Mouse (Mus musculus): ENCODE results near the gene Tbce. TPM values are rescaled to one million over a fixed set of nuclear protein-coding genes. Genes with fewer than 3 reads are reported as not detected.
"Not testable (repeated sequence)": the region's sequence is repeated elsewhere in the genome, so short reads cannot be mapped to it uniquely, and the experiment has no call there.

Tbce gene
- polyA plus RNA-seq, 1 experiment: 5.2 TPM

- peaks cover 4% of the 10 kb centered on the region for H3K36me3 ChIP-seq (ENCODE audit: control insufficient read depth, insufficient read depth, low read length)
- TF ChIP-seq CTCF (IDR thresholded peaks at IDR 0.05; ENCODE audit: extremely low read depth, insufficient read length, insufficient replicate concordance, low read depth, low read length) (no peak), POLR2A (IDR thresholded peaks at IDR 0.05; ENCODE audit: low read depth, low read length) (no peak)
- H3K4me3 ChIP-seq (ENCODE audit: low read depth, low read length): no peak overlapping the region
- H3K27ac ChIP-seq (ENCODE audit: insufficient read depth, low read depth, low read length): no peak overlapping the region
- no peaks in the 10 kb centered on the region for H3K27me3 ChIP-seq (ENCODE audit: control insufficient read depth, insufficient read depth, low read length)
- peaks cover 7% of the 10 kb centered on the region; the same call in 1 of the 2 replicates for H3K4me1 ChIP-seq (ENCODE audit: control insufficient read depth, insufficient read depth, insufficient read length, low read length)
Observed at GRCm38 (mm10) chr13:14034073-14034348, 5.4 kb downstream of the Tbce start.

- Histone ChIP-seq H3K27me3 (ENCODE audit: control insufficient read depth, insufficient read depth, low read length) (no peaks in the 10 kb centered on the region), H3K4me3 (ENCODE audit: low read depth, low read length) (no peak overlapping the region), H3K27ac (ENCODE audit: insufficient read depth, low read depth, low read length) (no peak overlapping the region), H3K36me3 (ENCODE audit: control insufficient read depth, insufficient read depth, low read length) (peaks cover 6% of the 10 kb centered on the region), H3K4me1 (ENCODE audit: control insufficient read depth, insufficient read depth, insufficient read length, low read length) (0 out of 2 replicates have a peak, but pooled peaks cover 2% of the 10 kb centered on the region)
- TF ChIP-seq CTCF (IDR thresholded peaks at IDR 0.05; ENCODE audit: extremely low read depth, insufficient read length, insufficient replicate concordance, low read depth, low read length) (no peak), POLR2A (IDR thresholded peaks at IDR 0.05; ENCODE audit: low read depth, low read length) (no peak)
- WGBS: 54% methylated on average over 5 of the region's 5 CpGs
Observed at GRCm38 (mm10) chr13:14033309-14034072, 5.9 kb downstream of the Tbce start.

- Histone ChIP-seq H3K36me3 (ENCODE audit: control insufficient read depth, insufficient read depth, low read length) (peaks cover 15% of the 10 kb centered on the region), H3K27me3 (ENCODE audit: control insufficient read depth, insufficient read depth, low read length) (no peaks in the 10 kb centered on the region), H3K27ac (ENCODE audit: insufficient read depth, low read depth, low read length) (no peak overlapping the region), H3K4me3 (ENCODE audit: low read depth, low read length) (no peak overlapping the region), H3K4me1 (ENCODE audit: control insufficient read depth, insufficient read depth, insufficient read length, low read length) (no peaks in the 10 kb centered on the region)
- 73% methylated on average over 6 of the region's 6 CpGs for WGBS
- TF ChIP-seq CTCF (IDR thresholded peaks at IDR 0.05; ENCODE audit: extremely low read depth, insufficient read length, insufficient replicate concordance, low read depth, low read length): no peak
- TF ChIP-seq POLR2A (IDR thresholded peaks at IDR 0.05; ENCODE audit: low read depth, low read length): no peak
Observed at GRCm38 (mm10) chr13:14026154-14026820, 13.2 kb downstream of the Tbce start.

- WGBS: 92% methylated on average over 6 of the region's 6 CpGs
- no peak overlapping the region for H3K4me3 ChIP-seq (ENCODE audit: low read depth, low read length)
Observed at GRCm38 (mm10) chr13:14025554-14025953, 13.9 kb downstream of the Tbce start.

GRCm38 (mm10) chr13:14021417-14021816, 18.0 kb downstream of the Tbce start:
- not testable (repeated sequence) for H3K4me1 ChIP-seq (ENCODE audit: control insufficient read depth, insufficient read depth, insufficient read length, low read length); H3K27ac ChIP-seq (ENCODE audit: insufficient read depth, low read depth, low read length); H3K4me3 ChIP-seq (ENCODE audit: low read depth, low read length); H3K36me3 ChIP-seq (ENCODE audit: control insufficient read depth, insufficient read depth, low read length); H3K27me3 ChIP-seq (ENCODE audit: control insufficient read depth, insufficient read depth, low read length)
- WGBS: 80% methylated on average over 11 of the region's 12 CpGs

More at GRCm38 (mm10) chr13:14025554-14025953, 13.9 kb downstream of the Tbce start:
- Histone ChIP-seq H3K4me1 (ENCODE audit: control insufficient read depth, insufficient read depth, insufficient read length, low read length) (no peaks in the 10 kb centered on the region), H3K27ac (ENCODE audit: insufficient read depth, low read depth, low read length) (no peak overlapping the region), H3K27me3 (ENCODE audit: control insufficient read depth, insufficient read depth, low read length) (no peaks in the 10 kb centered on the region), H3K36me3 (ENCODE audit: control insufficient read depth, insufficient read depth, low read length) (peaks cover 15% of the 10 kb centered on the region)
- TF ChIP-seq CTCF (IDR thresholded peaks at IDR 0.05; ENCODE audit: extremely low read depth, insufficient read length, insufficient replicate concordance, low read depth, low read length): no peak
- TF ChIP-seq POLR2A (IDR thresholded peaks at IDR 0.05; ENCODE audit: low read depth, low read length): no peak

- no peak overlapping the region for H3K4me3 ChIP-seq (ENCODE audit: low read depth, low read length)
- whole genome bisulfite sequencing: 90% methylated on average over 3 of the region's 3 CpGs
- H3K27me3 ChIP-seq (ENCODE audit: control insufficient read depth, insufficient read depth, low read length): no peaks in the 10 kb centered on the region
- no peak overlapping the region for H3K27ac ChIP-seq (ENCODE audit: insufficient read depth, low read depth, low read length)
- TF ChIP-seq POLR2A (IDR thresholded peaks at IDR 0.05; ENCODE audit: low read depth, low read length) (no peak), CTCF (IDR thresholded peaks at IDR 0.05; ENCODE audit: extremely low read depth, insufficient read length, insufficient replicate concordance, low read depth, low read length) (no peak)
- no peaks in the 10 kb centered on the region for H3K4me1 ChIP-seq (ENCODE audit: control insufficient read depth, insufficient read depth, insufficient read length, low read length)
- H3K36me3 ChIP-seq (ENCODE audit: control insufficient read depth, insufficient read depth, low read length): peaks cover 18% of the 10 kb centered on the region
Observed at GRCm38 (mm10) chr13:14018852-14019251, 20.6 kb downstream of the Tbce start.

- TF ChIP-seq POLR2A (IDR thresholded peaks at IDR 0.05; ENCODE audit: low read depth, low read length): no peak
- no peak for TF ChIP-seq CTCF (IDR thresholded peaks at IDR 0.05; ENCODE audit: extremely low read depth, insufficient read length, insufficient replicate concordance, low read depth, low read length)
- Histone ChIP-seq H3K4me1 (ENCODE audit: control insufficient read depth, insufficient read depth, insufficient read length, low read length) (no peaks in the 10 kb centered on the region), H3K4me3 (ENCODE audit: low read depth, low read length) (no peak overlapping the region), H3K27me3 (ENCODE audit: control insufficient read depth, insufficient read depth, low read length) (no peaks in the 10 kb centered on the region), H3K27ac (ENCODE audit: insufficient read depth, low read depth, low read length) (no peak overlapping the region), H3K36me3 (ENCODE audit: control insufficient read depth, insufficient read depth, low read length) (peaks cover 20% of the 10 kb centered on the region)
Observed at GRCm38 (mm10) chr13:14018283-14018682, 21.2 kb downstream of the Tbce start.

All from small intestine, adult 2 months (tissue).